Comparison of ENCODE assay signal across 7 mouse cellular contexts in the genomic region with DNA sequence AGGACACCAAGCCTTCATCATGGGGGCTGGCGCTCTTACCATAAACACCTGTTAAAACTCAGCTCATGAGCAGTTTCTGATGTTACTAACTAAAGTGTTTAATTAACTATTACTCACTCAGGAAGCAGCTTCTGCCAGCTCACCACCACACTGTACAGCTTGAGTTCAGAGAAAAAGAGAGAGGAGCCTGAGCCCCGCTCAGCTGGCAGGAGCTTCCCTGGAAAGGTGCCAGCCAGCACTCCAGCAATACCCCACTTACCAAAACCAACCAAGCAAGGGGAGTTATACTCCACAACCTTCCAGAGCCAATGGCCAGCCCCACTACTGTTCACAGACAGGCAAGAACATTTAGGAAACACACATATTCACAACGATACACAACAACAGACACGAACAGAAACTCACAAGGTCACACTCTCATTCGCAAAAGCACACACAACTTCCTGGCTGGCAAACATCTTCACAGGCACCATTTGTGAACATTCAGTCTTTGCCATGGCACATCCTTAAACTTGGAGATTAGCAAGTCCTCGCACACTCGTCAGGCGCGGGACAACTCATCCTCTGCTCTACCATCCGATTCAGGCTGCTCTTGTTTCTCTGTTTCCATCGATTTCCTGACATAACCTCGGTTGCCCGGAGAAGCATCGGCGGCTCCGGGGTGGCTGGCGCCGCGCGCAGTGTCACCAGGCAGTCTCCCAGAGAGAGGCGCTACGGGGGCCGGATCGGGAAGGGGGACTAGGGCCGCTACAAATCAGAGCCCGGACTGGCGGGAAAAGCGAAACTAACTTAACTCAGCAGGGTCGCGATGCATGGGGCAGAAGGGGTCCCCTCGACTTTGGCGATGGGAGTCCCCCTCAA. TPM values are rescaled to one million over a fixed set of nuclear protein-coding genes. Genes with fewer than 3 reads are reported as not detected.
DNase-seq lines count a peak whose midpoint lies in the region; ATAC-seq and TF ChIP-seq lines count a peak whose summit lies in the region.

No protein-coding gene starts in this region.

- no peaks in the 10 kb centered on the region for H3K79me2 ChIP-seq in macrophage (ENCODE audit: inconsistent target)

- no peak for ATAC-seq in stomach, embryonic 16.5 days (ENCODE audit: insufficient read depth, low FRiP score)

- peaks cover 17% of the 10 kb centered on the region; the same call in 1 of the 2 replicates for H3K27me3 ChIP-seq in stomach, embryonic 16.5 days (ENCODE audit: control insufficient read depth, insufficient read depth, low read length)

- peak overlapping the region; percentile 100 for H3K4me2 ChIP-seq in stomach, embryonic 16.5 days (ENCODE audit: low read depth, low read length)

- peak overlapping the region; percentile 71 for H3K9ac ChIP-seq in ES-E14 (ENCODE audit: insufficient read depth, low read depth, low read length, poor library complexity, severe bottlenecking)
- H3K9ac ChIP-seq in stomach, embryonic 16.5 days (ENCODE audit: low read length): peak overlapping the region; percentile 91

- intact Hi-C loops in left cerebral cortex, postnatal 14 days (cut with DNase I): loop anchor here (5.0 kb wide), 1 partner anchor 102 kb away; no protein-coding TSS in a partner anchor

- H3K4me1 ChIP-seq in ES-E14 (ENCODE audit: control insufficient read depth in 2 of 2, insufficient read depth in 2 of 2, low read length in 2 of 2, poor library complexity in 1 of 2): peaks cover 3 to 4% of the 10 kb centered on the region in 2 experiments
- H3K4me1 ChIP-seq in stomach, embryonic 16.5 days (ENCODE audit: control insufficient read depth, insufficient read depth, low read length): peaks cover 12% of the 10 kb centered on the region; the same call in 1 of the 2 replicates

- H3K36me3 ChIP-seq in ES-E14 (ENCODE audit: control insufficient read depth, insufficient read depth, low read length, poor library complexity, severe bottlenecking) (no peaks in the 10 kb centered on the region), macrophage (ENCODE audit: inconsistent target) (no peaks in the 10 kb centered on the region)
- H3K36me3 ChIP-seq in stomach, embryonic 16.5 days (ENCODE audit: control insufficient read depth, insufficient read depth, low read length): no peaks in the 10 kb centered on the region

- no peak overlapping the region for H3K27ac ChIP-seq in ES-E14 (ENCODE audit: insufficient read depth, low read depth, low read length, poor library complexity, severe bottlenecking)
- H3K27ac ChIP-seq in macrophage: no peak overlapping the region
- H3K27ac ChIP-seq in stomach, embryonic 16.5 days (ENCODE audit: low read length): peak overlapping the region; percentile 76; the same call in 1 of the 2 replicates

- no peak for DNase-seq in ES-E14 (ENCODE audit: low read depth, low spot score)
- DNase-seq in adrenal gland, postnatal 25 days: peak; percentile 66
- peak; percentile 54 for DNase-seq in gastrocnemius, adult 18-20 months (ENCODE audit: low spot score)
- DNase-seq in induced T-regulatory cell, adult 2 months (ENCODE audit: low read depth): peak; percentile 68
- peak; percentile 67 for DNase-seq in left cerebral cortex, postnatal 14 days (ENCODE audit: low spot score in 2 of 2)

- in situ Hi-C loops in ES-E14 (cut with MboI; ENCODE audit: low sequenced_read_pairs in 2 of 2, unreplicated experiment in 2 of 2): no loop called here

- H3K9me3 ChIP-seq in ES-E14 (ENCODE audit: control insufficient read depth, insufficient read depth, low read depth, low read length): no peaks in the 10 kb centered on the region
- no peaks in the 10 kb centered on the region for H3K9me3 ChIP-seq in stomach, embryonic 16.5 days (replicated peaks; ENCODE audit: control insufficient read depth, low read length)

- WGBS in macrophage (ENCODE audit: missing documents): 3% methylated on average over 31 of the region's 32 CpGs
- 4% methylated on average over 32 of the region's 32 CpGs for WGBS in stomach, embryonic 16.5 days

- H3K4me3 ChIP-seq in ES-E14 (ENCODE audit: insufficient read depth in 1 of 2, low read depth in 1 of 2, low read length in 2 of 2, poor library complexity in 1 of 2, severe bottlenecking in 1 of 2): peak overlapping the region; percentile 76 to 87
- peak overlapping the region; percentile 24 for H3K4me3 ChIP-seq in macrophage (ENCODE audit: inconsistent target)
- H3K4me3 ChIP-seq in stomach, embryonic 16.5 days (replicated peaks; ENCODE audit: low read length): peak overlapping the region; percentile 71

TF ChIP-seq in ES-E14, 5 proteins besides CTCF, POLR2A, EP300 and RAD21:
- no peak for TF ChIP-seq ZC3H11A (IDR thresholded peaks at IDR 0.05; ENCODE audit: borderline replicate concordance, low read depth, low read length)
- no peak for TF ChIP-seq ZNF384 (IDR thresholded peaks at IDR 0.05; ENCODE audit: low read depth, low read length)
- TF ChIP-seq MAFK (IDR thresholded peaks at IDR 0.05; ENCODE audit: insufficient read depth, low read depth, low read length): no peak
- TF ChIP-seq CHD2 (IDR thresholded peaks at IDR 0.05; ENCODE audit: low read depth, low read length): no peak
- TF ChIP-seq HCFC1 (IDR thresholded peaks at IDR 0.05; ENCODE audit: borderline replicate concordance, insufficient read depth, low read length): no peak
TF ChIP-seq in ES-E14: peak in this region for 0.

RNA-seq across cellular contexts. Expression of a gene that starts 1.0 kb away (rescaled TPM):
- total RNA-seq in ES-E14 (2012; rRNA removed): 11.2 and 12.0 TPM in 2 replicates
- total RNA-seq in adrenal gland, postnatal 25 days (2021): 23.7 and 25.6 TPM in 2 replicates
- 1 to 10 TPM; 5.9 to 9.6 TPM for total RNA-seq in gastrocnemius, adult 18-20 months (2021)
- 10 to 100 TPM; 17.7 to 19.6 TPM for total RNA-seq in left cerebral cortex, postnatal 14 days (2021)
- total RNA-seq in macrophage (2018; cell fraction: chromatin; rRNA removed): 100 to 1,000 TPM in 1 of 26 experiments, 10 to 100 TPM in 2, 1 to 10 TPM in 12, under 1 TPM in 9, not detected in 2; 0.40 to 117 (median 1.9) TPM
- total RNA-seq in macrophage (2018; cell fraction: cytosol; rRNA removed): 10 to 100 TPM in 1 of 26 experiments, 1 to 10 TPM in 1, under 1 TPM in 24; 0.14 to 13.2 (median 0.43) TPM
- total RNA-seq in macrophage (2018; cell fraction: nucleus; rRNA removed): 10 to 100 TPM in 2 of 26 experiments, 1 to 10 TPM in 8, under 1 TPM in 11, not detected in 5; 0.17 to 64.0 (median 0.77) TPM
- 0.23 to 1.8 TPM (median 1.5 TPM) in 3 replicates for polyA plus RNA-seq in macrophage (2018)
- 14.6 and 17.0 TPM in 2 replicates for polyA plus RNA-seq in stomach, embryonic 16.5 days (2015; fragmentation: Nextera tagmentation; extraction: Ambion mirVana)

RNA-seq across cellular contexts. Expression of a gene that starts 55.0 kb away (rescaled TPM):
- 17.6 and 19.0 TPM in 2 replicates for total RNA-seq in ES-E14 (2012; rRNA removed)
- 127 and 149 TPM in 2 replicates for total RNA-seq in adrenal gland, postnatal 25 days (2021)
- total RNA-seq in gastrocnemius, adult 18-20 months (2021): 10 to 100 TPM; 45.5 to 56.8 TPM
- 10 to 100 TPM; 11.4 to 14.2 TPM for total RNA-seq in left cerebral cortex, postnatal 14 days (2021)
- total RNA-seq in macrophage (2018; cell fraction: chromatin; rRNA removed): 10 to 100 TPM in 10 of 26 experiments, 1 to 10 TPM in 16; 1.4 to 23.8 (median 6.3) TPM
- 10 to 100 TPM; 11.4 to 32.2 (median 18.9) TPM for total RNA-seq in macrophage (2018; cell fraction: cytosol; rRNA removed)
- 10 to 100 TPM in 25 of 26 experiments, 1 to 10 TPM in 1; 7.6 to 43.4 (median 25.0) TPM for total RNA-seq in macrophage (2018; cell fraction: nucleus; rRNA removed)
- 19.3 to 30.3 TPM (median 22.0 TPM) in 3 replicates for polyA plus RNA-seq in macrophage (2018)
- 14.9 and 15.2 TPM in 2 replicates for polyA plus RNA-seq in stomach, embryonic 16.5 days (2015; fragmentation: Nextera tagmentation; extraction: Ambion mirVana)

Comparison
In these comparisons a context has a peak if more than half of its experiments do, and no peak if none do; other contexts are left out.
1. H3K4me3 ChIP-seq: peak in every context shown above with its lines; median percentile 82 in ES-E14; 71 in stomach, embryonic 16.5 days; 24 in macrophage.